ENCODE assay signal across 7 mouse cellular contexts in genomic region chr13:40723598-40723920, GRCm38 (mm10). TPM values are rescaled to one million over a fixed set of nuclear protein-coding genes. Genes with fewer than 3 reads are reported as not detected.
DNase-seq lines count a peak whose midpoint lies in the region; ATAC-seq and TF ChIP-seq lines count a peak whose summit lies in the region.

No protein-coding gene starts in this region.

- TF ChIP-seq CTCF in stomach, postnatal 0 days (IDR thresholded peaks at IDR 0.05; ENCODE audit: low read depth), result no peak

- TF ChIP-seq EP300 in stomach, postnatal 0 days (optimal IDR thresholded peaks at IDR 0.05), result no peak

- H3K4me2 ChIP-seq in neural tube, embryonic 11.5 days (ENCODE audit: low read depth), result peak overlapping the region; percentile 70
- H3K4me2 ChIP-seq in forebrain, embryonic 14.5 days (ENCODE audit: low read length), result peak overlapping the region; percentile 79
- H3K4me2 ChIP-seq in liver, embryonic 12.5 days, result peak overlapping the region; percentile 85
- H3K4me2 ChIP-seq in stomach, postnatal 0 days (replicated peaks; ENCODE audit: low read depth), result peak overlapping the region; percentile 65

- H3K4me3 ChIP-seq in neural tube, embryonic 11.5 days (ENCODE audit: low read depth, low read length), result peak overlapping the region; percentile 46
- H3K4me3 ChIP-seq in forebrain, embryonic 14.5 days (ENCODE audit: low read depth, low read length), result peak overlapping the region; percentile 51
- H3K4me3 ChIP-seq in liver, embryonic 12.5 days, result peak overlapping the region; percentile 57
- H3K4me3 ChIP-seq in stomach, postnatal 0 days (ENCODE audit: low read depth, low read length), result peak overlapping the region; percentile 45; the same call in 1 of the 2 replicates

- ATAC-seq in neural tube, embryonic 11.5 days (ENCODE audit: insufficient read depth, low FRiP score, low TSS enrichment), result no peak
- no peak for ATAC-seq in forebrain, embryonic 14.5 days
- no peak for ATAC-seq in liver, embryonic 12.5 days
- ATAC-seq in stomach, postnatal 0 days (ENCODE audit: low FRiP score, low TSS enrichment), result no peak

- H3K36me3 ChIP-seq in neural tube, embryonic 11.5 days (ENCODE audit: control insufficient read depth, insufficient read depth, low read length), result no peaks in the 10 kb centered on the region
- H3K36me3 ChIP-seq in forebrain, embryonic 14.5 days (ENCODE audit: control insufficient read depth, insufficient read depth, low read length), result no peaks in the 10 kb centered on the region
- no peaks in the 10 kb centered on the region for H3K36me3 ChIP-seq in liver, embryonic 12.5 days
- 0 out of 2 replicates have a peak, but pooled peaks cover 2% of the 10 kb centered on the region for H3K36me3 ChIP-seq in stomach, postnatal 0 days (ENCODE audit: control insufficient read depth, insufficient read depth, low read length)

- no peaks in the 10 kb centered on the region for H3K9me3 ChIP-seq in neural tube, embryonic 11.5 days (ENCODE audit: control insufficient read depth, low read length)
- H3K9me3 ChIP-seq in forebrain, embryonic 14.5 days (replicated peaks; ENCODE audit: control insufficient read depth, low read length), result no peaks in the 10 kb centered on the region
- no peaks in the 10 kb centered on the region for H3K9me3 ChIP-seq in liver, embryonic 12.5 days (replicated peaks)
- H3K9me3 ChIP-seq in stomach, postnatal 0 days (ENCODE audit: control insufficient read depth, low read length), result no peaks in the 10 kb centered on the region

- peaks cover 72% of the 10 kb centered on the region for H3K27me3 ChIP-seq in neural tube, embryonic 11.5 days (ENCODE audit: control insufficient read depth, insufficient read depth, low read length)
- H3K27me3 ChIP-seq in forebrain, embryonic 14.5 days (replicated peaks; ENCODE audit: control insufficient read depth, insufficient read depth, low read length), result peaks cover 75% of the 10 kb centered on the region
- H3K27me3 ChIP-seq in liver, embryonic 12.5 days (replicated peaks), result peaks cover 82% of the 10 kb centered on the region
- H3K27me3 ChIP-seq in stomach, postnatal 0 days (ENCODE audit: control insufficient read depth, insufficient read depth, low read length), result no peaks in the 10 kb centered on the region

- DNase-seq in neural tube, embryonic 11.5 days (ENCODE audit: low spot score), result no peak
- DNase-seq in neural tube, embryonic 10.5 days (ENCODE audit: extremely low spot score, low spot score), result no peak
- DNase-seq in forebrain, embryonic 14.5 days (ENCODE audit: low spot score), result no peak
- no peak for DNase-seq in stomach, postnatal 0 days (ENCODE audit: low spot score)
- no peak for DNase-seq in thymus, adult 18-20 months
- DNase-seq in frontal cortex, postnatal 25 days (ENCODE audit: low spot score in 2 of 2), result no peak

- H3K4me1 ChIP-seq in neural tube, embryonic 11.5 days (ENCODE audit: control insufficient read depth, insufficient read depth, low read length), result no peaks in the 10 kb centered on the region
- peaks cover 4% of the 10 kb centered on the region; the same call in 1 of the 2 replicates for H3K4me1 ChIP-seq in forebrain, embryonic 14.5 days (ENCODE audit: control insufficient read depth, insufficient read depth, low read length)
- H3K4me1 ChIP-seq in liver, embryonic 12.5 days, result peaks cover 16% of the 10 kb centered on the region
- 0 out of 2 replicates have a peak, but pooled peaks cover 3% of the 10 kb centered on the region for H3K4me1 ChIP-seq in stomach, postnatal 0 days (replicated peaks; ENCODE audit: control insufficient read depth, insufficient read depth)

- H3K9ac ChIP-seq in neural tube, embryonic 11.5 days (ENCODE audit: low read length), result peak overlapping the region; percentile 44
- no peak overlapping the region for H3K9ac ChIP-seq in forebrain, embryonic 14.5 days (ENCODE audit: low read length)
- H3K9ac ChIP-seq in liver, embryonic 12.5 days, result no peak overlapping the region
- peak overlapping the region; percentile 38; the same call in 1 of the 2 replicates for H3K9ac ChIP-seq in stomach, postnatal 0 days (ENCODE audit: low read length)

- 2% methylated on average over 5 of the region's 5 CpGs for WGBS in neural tube, embryonic 11.5 days
- 6% methylated on average over 5 of the region's 5 CpGs for WGBS in forebrain, embryonic 14.5 days
- 10% methylated on average over 5 of the region's 5 CpGs for WGBS in liver, embryonic 12.5 days (ENCODE audit: insufficient replicate concordance)
- 16% methylated on average over 5 of the region's 5 CpGs for WGBS in stomach, postnatal 0 days

- peak overlapping the region; percentile 40 for H3K27ac ChIP-seq in neural tube, embryonic 11.5 days (ENCODE audit: low read depth, low read length)
- H3K27ac ChIP-seq in forebrain, embryonic 14.5 days (ENCODE audit: low read depth, low read length), result no peak overlapping the region
- no peak overlapping the region for H3K27ac ChIP-seq in liver, embryonic 12.5 days
- H3K27ac ChIP-seq in stomach, postnatal 0 days (replicated peaks), result no peak overlapping the region

RNA-seq across cellular contexts. Expression of gene Tfap2a, which starts 14.6 kb away (rescaled TPM):
- polyA plus RNA-seq in neural tube, embryonic 11.5 days (2014; fragmentation: Nextera tagmentation; extraction: Ambion mirVana), result 12.9 and 13.7 TPM in 2 replicates
- 0.20 and 0.41 TPM in 2 replicates for polyA plus RNA-seq in forebrain, embryonic 14.5 days (2014; fragmentation: Nextera tagmentation; extraction: Ambion mirVana)
- 0.07 TPM in 2 replicates for polyA plus RNA-seq in liver, embryonic 12.5 days (2016; fragmentation: Nextera tagmentation; extraction: Ambion mirVana)
- polyA plus RNA-seq in stomach, postnatal 0 days (2015; fragmentation: Nextera tagmentation; extraction: Ambion mirVana), result 3.4 and 3.7 TPM in 2 replicates

Comparison
In these comparisons a context has a peak if more than half of its experiments do, and no peak if none do; other contexts are left out.
1. H3K9ac ChIP-seq: peak in neural tube, embryonic 11.5 days (single experiment) and stomach, postnatal 0 days (single experiment); none in forebrain, embryonic 14.5 days (single experiment) and liver, embryonic 12.5 days (single experiment).
2. Peak in every context shown above with its lines, with median percentiles within 50 percentile points of each other: H3K4me2 ChIP-seq and H3K4me3 ChIP-seq.